Comparison of ENCODE assay signal across 29 mouse cellular contexts in the genomic region with DNA sequence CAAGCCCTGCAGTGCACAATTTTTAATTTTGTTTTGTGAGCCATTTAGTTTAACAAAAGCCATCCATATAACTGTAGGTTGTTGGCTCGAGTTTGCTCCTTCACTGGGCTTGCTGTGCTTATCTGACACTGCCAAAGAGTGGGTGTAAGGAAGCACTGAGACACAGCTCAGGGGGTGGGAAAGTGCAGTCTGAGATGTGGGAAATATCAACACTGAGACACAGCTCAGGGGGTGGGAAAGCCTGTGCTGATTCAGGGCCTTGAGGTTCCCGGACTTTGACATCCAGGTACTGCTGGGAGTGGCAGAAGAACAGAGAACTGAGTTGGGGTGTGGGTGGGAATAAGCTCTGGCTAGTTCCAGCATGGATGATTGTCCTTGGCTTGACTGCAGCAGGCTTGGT.
DNase-seq lines count a peak whose midpoint lies in the region; ATAC-seq lines count a peak whose summit lies in the region.
"Had no signal": no experiment of that assay in that cellular context is flagged by ENCODE, and none has a peak within 500 bp of the region (broad histone marks: within the 10 kb centered on the region; RNA-seq: fewer than 3 reads in every experiment).

No protein-coding gene starts in this region.

- 47% methylated on average over 2 of the region's 2 CpGs for WGBS in liver, embryonic 12.5 days (ENCODE audit: insufficient replicate concordance)

- H3K27ac ChIP-seq in liver, embryonic 12.5 days, result no peak overlapping the region
- H3K27ac ChIP-seq: embryonic facial prominence, embryonic 10.5 days; forebrain, embryonic 10.5 days; hindbrain, postnatal 0 days; liver, embryonic 14.5 days; midbrain, embryonic 13.5 days; neural tube, embryonic 12.5 days had no signal

- no peak for DNase-seq in frontal cortex, postnatal 14 days (ENCODE audit: low spot score in 2 of 2)
- peak; percentile 23 to 33 for DNase-seq in left cerebral cortex, adult 9 months (ENCODE audit: low spot score in 2 of 2)
- DNase-seq in left cerebral cortex, adult 11 months (ENCODE audit: low spot score), result no peak
- peak; percentile 31 for DNase-seq in right cerebral cortex, adult 2 months (ENCODE audit: low spot score in 2 of 2)
- DNase-seq in right cerebral cortex, postnatal 4 days, result no peak
- peak; percentile 54 for DNase-seq in telencephalon, adult 2 months (ENCODE audit: low read depth, low spot score)
- DNase-seq: adrenal gland, postnatal 36 days; cerebellum, adult 11 months; cerebellum, postnatal 10 days; forebrain, postnatal 0 days; gastrocnemius, postnatal 14 days; heart, adult 11 months; kidney, adult 18-20 months; kidney, postnatal 4 days; layer of hippocampus, adult 9-11 months; lung, postnatal 10 days; retina, postnatal 1 day; spleen, adult 18-20 months; thymus, postnatal 14 days had no signal

- H3K4me1 ChIP-seq in liver, embryonic 12.5 days, result no peaks in the 10 kb centered on the region
- H3K4me1 ChIP-seq: embryonic facial prominence, embryonic 10.5 days; forebrain, embryonic 10.5 days; megakaryocyte, embryonic 14.5 days; midbrain, embryonic 13.5 days; neural tube, embryonic 12.5 days had no signal

- H3K4me2 ChIP-seq in liver, embryonic 12.5 days, result no peak overlapping the region
- H3K4me2 ChIP-seq: heart, embryonic 11.5 days; midbrain, embryonic 13.5 days; neural tube, embryonic 12.5 days had no signal

- H3K4me3 ChIP-seq in liver, embryonic 12.5 days, result no peak overlapping the region
- H3K4me3 ChIP-seq: embryonic facial prominence, embryonic 10.5 days; forebrain, embryonic 10.5 days; megakaryocyte, embryonic 14.5 days; midbrain, embryonic 13.5 days; neural tube, embryonic 12.5 days had no signal

- no peaks in the 10 kb centered on the region for H3K9me3 ChIP-seq in liver, embryonic 12.5 days (replicated peaks)
- H3K9me3 ChIP-seq: embryonic facial prominence, embryonic 10.5 days; forebrain, embryonic 10.5 days; megakaryocyte, embryonic 14.5 days; midbrain, embryonic 13.5 days; neural tube, embryonic 12.5 days had no signal

- H3K36me3 ChIP-seq in liver, embryonic 12.5 days, result no peaks in the 10 kb centered on the region
- H3K36me3 ChIP-seq: embryonic facial prominence, embryonic 10.5 days; forebrain, embryonic 10.5 days; midbrain, embryonic 13.5 days; neural tube, embryonic 12.5 days had no signal

- peak; percentile 96 for ATAC-seq in frontal cortex, adult (ENCODE audit: low TSS enrichment)
- ATAC-seq in liver, embryonic 12.5 days, result no peak
- ATAC-seq: forebrain, postnatal 0 days; hindbrain, postnatal 0 days; midbrain, embryonic 13.5 days had no signal

- H3K9ac ChIP-seq in liver, embryonic 12.5 days, result no peak overlapping the region
- H3K9ac ChIP-seq: forebrain, postnatal 0 days; liver, embryonic 14.5 days; midbrain, embryonic 13.5 days; neural tube, embryonic 12.5 days had no signal

- no peaks in the 10 kb centered on the region for H3K27me3 ChIP-seq in liver, embryonic 12.5 days (replicated peaks)
- H3K27me3 ChIP-seq: megakaryocyte, embryonic 14.5 days; midbrain, embryonic 13.5 days; neural tube, embryonic 12.5 days had no signal

Comparison
In these comparisons a context has a peak if more than half of its experiments do, and no peak if none do; other contexts are left out.
1. DNase-seq: peak in left cerebral cortex, adult 9 months (2 of 2), right cerebral cortex, adult 2 months (2 of 2) and telencephalon, adult 2 months (single experiment); none in frontal cortex, postnatal 14 days (0 of 2), left cerebral cortex, adult 11 months (single experiment) and right cerebral cortex, postnatal 4 days (single experiment).